Mouse (Mus musculus): ENCODE data around the gene Ssr3.

DNA sequence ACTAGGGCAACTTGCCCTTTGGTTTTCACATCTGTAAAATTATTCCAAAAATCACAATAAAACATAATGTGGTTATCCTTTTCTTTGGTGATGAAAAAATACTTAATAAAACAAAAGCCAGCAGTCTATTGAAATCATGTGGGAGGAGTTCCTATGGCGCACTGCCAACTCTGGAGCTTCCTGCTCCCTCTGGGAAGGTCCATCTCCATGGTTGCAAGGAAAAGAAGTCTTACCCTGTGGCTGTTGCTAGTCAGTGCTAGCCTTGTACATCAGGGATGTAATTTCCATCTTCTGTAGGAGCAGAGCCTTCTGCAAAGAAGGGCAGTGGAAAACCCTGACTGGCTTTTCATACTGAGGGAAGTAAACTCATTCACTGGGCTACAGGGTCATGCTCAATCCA lies 29.0 kb downstream of the Ssr3 start:
- no peak for TF ChIP-seq CTCF (IDR thresholded peaks at IDR 0.05; ENCODE audit: low read depth, low read length)
- TF ChIP-seq GATA1 (IDR thresholded peaks at IDR 0.05; ENCODE audit: borderline replicate concordance, low read length) = no peak
- no peak for TF ChIP-seq POLR2AphosphoS5 (IDR thresholded peaks at IDR 0.05; ENCODE audit: insufficient replicate concordance, low read depth, low read length)
